Mouse (Mus musculus) layer of hippocampus, adult 2 months (tissue): Measurements from ENCODE around the gene Eif3a. TPM values are rescaled to one million over a fixed set of nuclear protein-coding genes. Genes with fewer than 3 reads are reported as not detected.

ENCODE experiments used
- DNase-seq, 2 experiments: peaks; one replicate each; pipeline ENCODE4 v3.0.0; 2022; ENCODE audit warnings: low spot score in 2 of 2
- H3K27ac ChIP-seq: fragments of 200-600 bp; 2 replicates; pipeline ENCODE4 v1.8.1; 2022
- H3K4me3 ChIP-seq: fragments of 200-600 bp; 2 replicates; pipeline ENCODE4 v1.8.1; 2022; ENCODE audit warnings: mild to moderate bottlenecking
- CTCF ChIP-seq: fragments of 200-600 bp; conservative IDR thresholded peaks from 2 replicates; pipeline ENCODE4 v1.8.1; 2022; ENCODE audit warnings: antibody characterized with exemption, mild to moderate bottlenecking, moderate library complexity
- long read RNA-seq, 2 experiments: library from polyadenylated mRNA; stranded (forward); transcript quantifications; one replicate each; pipeline ENCODE4 v2.0.0; 2021; ENCODE audit warnings: borderline mapping rate in 2 of 2
- total RNA-seq, 2 experiments: library from RNA; stranded (reverse); gene quantifications; 2 replicates each; pipeline ENCODE4 v1.2.3; 2021

Gene Eif3a
- total RNA-seq: 100 to 1,000 TPM; 105 to 106 TPM
- long read RNA-seq, experiment 1, full-length matches to known transcripts: 52 of 65 reads
- long read RNA-seq, experiment 1, partial matches to known transcripts: 5 of 65 reads
- long read RNA-seq, experiment 1, other reads (novel, unspliced or antisense): 8 of 65 reads
- long read RNA-seq, experiment 2, full-length matches to known transcripts: 71 of 92 reads
- long read RNA-seq, experiment 2, partial matches to known transcripts: 16 of 92 reads
- long read RNA-seq, experiment 2, other reads (novel, unspliced or antisense): 5 of 92 reads

DNA sequence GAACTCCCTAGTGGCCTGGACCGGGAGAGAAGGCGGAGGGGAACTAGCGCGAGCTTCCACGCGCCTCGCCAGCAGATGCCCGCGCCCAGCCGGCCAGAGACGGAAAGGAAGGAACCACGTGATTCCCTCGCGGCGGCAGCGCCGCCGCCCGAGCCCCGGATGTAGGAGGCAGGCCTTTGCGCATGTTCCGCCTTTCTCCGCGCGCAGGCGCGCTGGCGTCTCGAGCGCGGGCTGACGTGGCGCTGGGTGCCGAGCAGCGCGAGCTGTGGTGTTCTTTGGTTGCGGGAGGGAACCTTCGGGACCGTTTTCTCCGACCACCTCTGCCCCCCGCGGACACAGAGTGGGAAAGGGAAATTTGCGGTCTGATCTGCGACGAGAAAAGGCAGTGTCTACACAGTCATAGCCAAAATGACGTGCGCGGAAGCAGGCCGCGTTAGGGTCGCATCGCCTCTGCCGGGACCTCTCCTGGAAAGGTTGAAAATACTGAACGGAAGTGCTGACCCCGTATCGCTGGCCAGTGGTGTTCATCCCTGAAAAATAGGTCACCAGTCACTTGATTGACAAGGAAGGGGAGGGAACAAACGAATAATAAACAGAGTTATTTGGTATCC is at the start of gene Eif3a:
Gene Eif3a, minus strand, starts transcription at position 108 of the 611 bp plus-strand sequence.
- DNase-seq: peak; percentile 93 to 96
- peak; percentile 43 for TF ChIP-seq CTCF
- H3K4me3 ChIP-seq: peak within 1 kb of the TSS; percentile 98
- peak within 1 kb of the TSS; percentile 98 for H3K27ac ChIP-seq

DNA sequence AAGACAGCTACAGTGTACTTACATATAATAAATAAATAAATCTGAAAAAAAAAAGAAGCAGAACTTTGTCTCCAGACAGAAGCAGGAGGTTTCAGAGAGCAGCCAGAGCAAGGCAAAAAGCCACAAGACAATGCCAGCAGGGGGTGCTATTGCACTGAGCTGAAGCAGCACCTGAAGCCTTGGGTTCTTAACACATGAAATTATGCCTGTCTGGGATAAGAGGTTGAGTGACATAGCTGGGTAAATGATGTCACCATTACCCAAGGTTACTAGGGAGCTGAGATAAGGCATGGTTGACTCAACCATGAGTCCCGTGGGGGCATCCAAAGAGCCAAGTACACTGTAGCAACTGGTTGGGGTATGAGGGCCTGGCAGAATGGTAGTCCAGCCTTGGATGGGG is 47.3 kb upstream of the Eif3a start:
- no peak overlapping the region for H3K4me3 ChIP-seq
- H3K27ac ChIP-seq: no peak overlapping the region
- peak; percentile 85 for TF ChIP-seq CTCF
- peak; percentile 45 to 56 for DNase-seq

GRCm38 (mm10) chr19:60818677-60819076 is 28.2 kb upstream of the Eif3a start:
- TF ChIP-seq CTCF: no peak

GRCm38 (mm10) chr19:60813133-60813532 is 22.7 kb upstream of the Eif3a start:
- TF ChIP-seq CTCF: no peak
- no peak overlapping the region for H3K4me3 ChIP-seq
- no peak overlapping the region for H3K27ac ChIP-seq
- DNase-seq: no peak

More at GRCm38 (mm10) chr19:60818677-60819076, 28.2 kb upstream of the Eif3a start:
- Histone ChIP-seq H3K27ac (no peak overlapping the region), H3K4me3 (no peak overlapping the region)
- DNase-seq: no peak

GRCm38 (mm10) chr19:60812036-60812389 is 21.6 kb upstream of the Eif3a start:
- Histone ChIP-seq H3K4me3 (peak overlapping the region; percentile 89), H3K27ac (peak overlapping the region; percentile 94)
- no peak for TF ChIP-seq CTCF
- DNase-seq: no peak

DNA sequence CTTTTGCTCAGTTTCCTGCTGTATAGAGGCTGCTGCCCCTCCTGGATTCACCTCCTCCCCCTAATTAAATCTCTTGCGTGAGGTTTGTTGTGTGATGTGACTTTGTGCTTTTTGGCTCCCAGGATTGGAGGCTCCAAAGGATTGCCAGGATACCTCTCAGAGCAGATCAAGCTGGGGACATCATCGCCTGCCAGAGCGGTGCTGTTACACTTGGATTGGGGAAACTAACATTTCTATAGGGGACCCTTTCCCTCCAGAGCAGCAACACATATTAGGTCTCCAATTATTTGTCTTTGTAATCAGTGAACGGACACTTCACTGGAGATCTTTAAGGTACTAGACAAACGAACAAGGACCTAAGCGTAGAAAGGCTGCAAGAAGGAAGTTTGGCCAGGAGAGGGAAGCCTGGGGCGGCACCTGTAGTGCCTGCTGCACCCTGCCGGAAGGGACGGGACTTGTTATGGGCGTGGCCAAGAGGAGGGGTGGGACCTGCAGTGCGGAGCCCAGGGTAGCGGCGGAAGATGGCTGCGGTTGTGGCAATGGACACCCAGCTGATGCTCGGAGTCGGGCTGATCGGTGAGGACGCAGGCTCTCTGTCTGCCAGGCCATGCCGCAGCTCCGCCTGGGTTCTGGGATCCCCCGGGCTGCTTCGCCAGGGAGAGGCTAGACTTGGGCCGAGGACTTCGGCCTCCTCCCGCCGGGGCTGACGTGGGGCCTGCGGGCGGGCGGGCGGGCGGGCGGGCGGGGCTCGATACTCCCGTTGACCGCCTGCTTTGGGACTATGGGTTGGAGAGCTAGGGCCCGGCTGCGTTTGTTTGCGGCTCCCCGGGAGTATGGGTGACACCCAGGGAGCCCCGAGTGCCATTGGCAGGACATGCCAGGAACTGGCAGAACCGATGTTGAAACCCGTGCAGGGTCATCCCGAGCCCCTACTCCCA is 20.9 kb upstream of the Eif3a start, which contains the start of gene Fam45a:
Gene Fam45a, plus strand, starts transcription at position 488 of the 938 bp plus-strand sequence.
- H3K27ac ChIP-seq: peak within 1 kb of the TSS; percentile 94

DNA sequence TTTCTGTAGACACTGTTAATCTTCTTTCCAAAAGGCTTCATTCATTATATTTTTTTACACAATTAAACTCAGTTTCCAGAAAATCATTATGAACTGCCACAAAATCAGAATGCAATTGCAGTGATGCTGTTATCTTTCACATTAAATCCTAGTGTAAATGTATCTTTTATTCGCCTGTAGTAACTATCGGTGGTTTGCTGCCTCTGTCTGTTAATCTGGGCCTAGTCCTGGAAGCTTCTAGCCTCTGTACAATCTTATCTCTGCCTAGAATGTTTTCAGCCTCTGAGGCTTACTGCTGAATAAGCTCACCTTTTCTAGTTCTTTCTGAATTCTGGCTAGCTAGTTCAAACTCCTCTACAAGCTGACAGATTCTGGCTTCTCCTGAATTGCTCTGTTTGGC is 19.5 kb upstream of the Eif3a start:
- no peak overlapping the region for H3K4me3 ChIP-seq
- no peak overlapping the region for H3K27ac ChIP-seq
- no peak for TF ChIP-seq CTCF
- no peak for DNase-seq

More for the DNA sequence above, 20.9 kb upstream of the Eif3a start, which contains the start of gene Fam45a:
- peak; percentile 91 to 92 for DNase-seq
- peak; percentile 88 for TF ChIP-seq CTCF
- peak within 1 kb of the TSS; percentile 89 for H3K4me3 ChIP-seq

DNA sequence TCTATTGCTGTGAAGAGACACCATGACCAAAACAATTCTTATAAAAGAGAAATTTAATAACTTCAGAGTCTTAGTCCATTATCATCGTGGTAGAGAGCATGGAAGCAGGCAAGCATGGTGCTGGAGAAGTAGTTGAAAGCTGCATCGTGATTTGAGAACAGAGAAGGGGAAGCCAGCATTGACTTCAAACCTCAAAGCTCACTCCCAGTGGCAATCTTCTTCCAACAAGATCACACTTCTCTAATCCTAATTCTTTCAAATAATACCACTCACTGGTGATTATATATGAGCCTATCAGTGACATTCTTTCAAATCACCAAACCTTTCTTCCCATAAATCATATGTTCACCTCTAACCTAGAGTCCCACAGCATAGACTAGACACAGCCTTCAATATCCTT is 14.4 kb upstream of the Eif3a start:
- no peak for TF ChIP-seq CTCF

DNA sequence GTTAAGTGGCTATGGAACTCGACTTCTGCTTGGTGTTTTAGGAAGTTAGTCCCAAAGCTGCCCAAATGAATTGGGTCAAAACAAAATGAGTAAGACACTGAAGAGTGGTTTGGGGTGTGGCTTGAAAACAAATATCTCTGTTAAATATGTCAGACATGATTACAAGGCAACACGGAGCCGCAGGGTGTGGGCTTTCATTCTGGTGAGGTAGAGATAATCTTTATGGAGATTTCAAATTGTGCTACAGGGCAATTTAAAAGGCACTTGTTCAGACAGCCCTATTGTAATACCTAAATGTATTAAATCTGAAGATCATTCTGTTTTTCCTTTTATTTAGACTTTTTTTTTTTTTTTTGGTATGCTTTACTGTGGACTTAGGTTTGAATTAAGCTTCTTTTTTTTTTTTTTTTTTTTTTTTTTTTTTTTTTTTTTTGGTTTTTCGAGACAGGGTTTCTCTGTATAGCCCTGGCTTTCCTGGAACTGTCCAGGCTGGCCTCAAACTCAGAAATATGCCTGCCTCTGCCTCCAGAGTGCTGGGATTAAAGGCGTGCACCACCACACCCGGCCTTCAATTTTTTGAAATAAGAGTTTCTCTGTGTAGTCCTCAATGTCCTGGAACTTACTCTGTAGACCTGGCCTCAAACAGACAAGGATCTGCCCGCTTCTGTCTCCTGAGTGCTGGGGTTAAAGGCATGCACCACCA is 9.6 kb upstream of the Eif3a start:
- no peak for DNase-seq
- Histone ChIP-seq H3K4me3 (no peak overlapping the region), H3K27ac (no peak overlapping the region)
- no peak for TF ChIP-seq CTCF

More for the DNA sequence above, 14.4 kb upstream of the Eif3a start:
- Histone ChIP-seq H3K27ac (no peak overlapping the region), H3K4me3 (no peak overlapping the region)
- DNase-seq: no peak

DNA sequence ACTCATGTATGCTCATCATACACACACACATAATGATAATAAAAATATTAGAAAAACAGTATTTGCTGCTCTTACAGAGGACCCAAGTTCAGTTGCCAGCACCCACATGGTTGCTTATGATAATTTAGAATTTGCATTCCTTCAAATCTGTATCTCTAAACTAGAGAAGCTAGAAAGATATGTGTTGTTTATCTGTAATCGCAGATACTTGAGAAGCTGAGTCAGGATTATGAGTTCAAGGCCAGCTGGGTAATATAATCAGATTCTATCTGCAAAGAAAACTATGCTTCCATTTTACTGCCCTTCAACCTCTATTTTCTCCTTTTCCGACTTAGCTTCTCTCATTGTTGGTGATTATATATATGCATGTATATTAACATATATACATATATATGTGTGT is 7.0 kb upstream of the Eif3a start:
- no peak for TF ChIP-seq CTCF

GRCm38 (mm10) chr19:60795244-60795643 is 4.8 kb upstream of the Eif3a start:
- H3K4me3 ChIP-seq: no peak overlapping the region
- DNase-seq: peak; percentile 21 to 25
- peak overlapping the region; percentile 54 for H3K27ac ChIP-seq
- TF ChIP-seq CTCF: no peak

More for the DNA sequence above, 7.0 kb upstream of the Eif3a start:
- no peak overlapping the region for H3K27ac ChIP-seq
- DNase-seq: no peak
- no peak overlapping the region for H3K4me3 ChIP-seq

DNA sequence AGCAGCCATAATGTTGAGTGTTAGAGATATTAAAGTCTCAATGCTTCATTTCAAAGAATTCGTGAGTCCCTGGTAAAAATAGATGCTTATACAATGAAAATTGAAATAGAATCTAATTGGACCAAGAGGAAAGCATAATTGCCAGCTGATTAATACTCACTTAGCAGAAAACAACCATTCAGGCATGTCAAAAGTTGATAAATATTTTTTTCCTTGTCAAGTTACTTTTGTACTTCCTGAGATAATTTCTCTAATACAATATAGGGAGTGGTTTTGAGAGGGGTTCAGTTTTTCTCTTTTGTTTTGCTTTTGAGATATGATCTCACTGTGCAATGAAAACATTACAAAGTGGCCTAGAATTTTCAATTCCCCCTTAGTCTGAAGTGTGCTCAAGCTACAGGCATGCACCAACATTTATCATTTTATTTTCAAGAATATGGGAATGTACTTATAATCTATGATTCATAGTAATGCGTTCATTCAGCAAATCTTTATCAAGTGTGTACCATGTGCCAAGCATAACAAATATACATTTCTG is 2.8 kb upstream of the Eif3a start:
- TF ChIP-seq CTCF: no peak
- DNase-seq: no peak
- Histone ChIP-seq H3K4me3 (no peak overlapping the region), H3K27ac (no peak overlapping the region)
